Mouse (Mus musculus): ENCODE measurements at regions not wholly inside any gene's neighbourhood (a gene's known extent, or its start where the extent isn't known, plus 50 kb on each side); places are given as distances from the start of the nearest gene placed in this dataset.

GRCm38 (mm10) chr2:170672789-170673188 lies 58.8 kb upstream of the Dok5 start:
- no peak for TF ChIP-seq POLR2A (IDR thresholded peaks at IDR 0.05; ENCODE audit: control insufficient read depth, low read depth, low read length)
- TF ChIP-seq CTCF (IDR thresholded peaks at IDR 0.05; ENCODE audit: control insufficient read depth, insufficient read depth, insufficient replicate concordance, low read depth, low read length), result peak; percentile 38; the same call in 1 of the 2 replicates

Data from testis, adult 2 months (tissue).